Mouse (Mus musculus): Measurements from ENCODE around the gene Plagl2. TPM values are rescaled to one million over a fixed set of nuclear protein-coding genes. Genes with fewer than 3 reads are reported as not detected.

Gene Plagl2
- polyA plus RNA-seq, 1 experiment = 15.3 TPM

GRCm38 (mm10) chr2:153239021-153239859 is 2.0 kb downstream of the Plagl2 start:
- TF ChIP-seq POLR2A (IDR thresholded peaks at IDR 0.05; ENCODE audit: low read depth, low read length) = no peak
- TF ChIP-seq CTCF (IDR thresholded peaks at IDR 0.05; ENCODE audit: borderline replicate concordance, insufficient read depth, low read length) = no peak
- H3K4me1 ChIP-seq (ENCODE audit: control insufficient read depth, insufficient read depth, low read length) = peaks cover 15% of the 10 kb centered on the region
- peak overlapping the region; percentile 89 for H3K4me3 ChIP-seq (ENCODE audit: insufficient read depth, low read length)
- H3K27ac ChIP-seq (ENCODE audit: insufficient read depth, low read length) = no peak overlapping the region

GRCm38 (mm10) chr2:153238406-153238805 is 2.8 kb downstream of the Plagl2 start:
- TF ChIP-seq POLR2A (IDR thresholded peaks at IDR 0.05; ENCODE audit: low read depth, low read length) = no peak
- no peak for TF ChIP-seq CTCF (IDR thresholded peaks at IDR 0.05; ENCODE audit: borderline replicate concordance, insufficient read depth, low read length)
- no peak overlapping the region for H3K4me3 ChIP-seq (ENCODE audit: insufficient read depth, low read length)
- H3K4me1 ChIP-seq (ENCODE audit: control insufficient read depth, insufficient read depth, low read length) = peaks cover 15% of the 10 kb centered on the region
- no peak overlapping the region for H3K27ac ChIP-seq (ENCODE audit: insufficient read depth, low read length)

- TF ChIP-seq POLR2A (IDR thresholded peaks at IDR 0.05; ENCODE audit: low read depth, low read length) = no peak
- no peak for TF ChIP-seq CTCF (IDR thresholded peaks at IDR 0.05; ENCODE audit: borderline replicate concordance, insufficient read depth, low read length)
Observed at GRCm38 (mm10) chr2:153237891-153238290, 3.3 kb downstream of the Plagl2 start.

GRCm38 (mm10) chr2:153237193-153237592 is 4.0 kb downstream of the Plagl2 start:
- H3K4me3 ChIP-seq (ENCODE audit: insufficient read depth, low read length) = no peak overlapping the region
- no peak overlapping the region for H3K27ac ChIP-seq (ENCODE audit: insufficient read depth, low read length)
- peaks cover 15% of the 10 kb centered on the region for H3K4me1 ChIP-seq (ENCODE audit: control insufficient read depth, insufficient read depth, low read length)
- TF ChIP-seq CTCF (IDR thresholded peaks at IDR 0.05; ENCODE audit: borderline replicate concordance, insufficient read depth, low read length) (no peak), POLR2A (IDR thresholded peaks at IDR 0.05; ENCODE audit: low read depth, low read length) (no peak)

More at GRCm38 (mm10) chr2:153237891-153238290, 3.3 kb downstream of the Plagl2 start:
- H3K27ac ChIP-seq (ENCODE audit: insufficient read depth, low read length) = no peak overlapping the region
- no peak overlapping the region for H3K4me3 ChIP-seq (ENCODE audit: insufficient read depth, low read length)
- peaks cover 15% of the 10 kb centered on the region for H3K4me1 ChIP-seq (ENCODE audit: control insufficient read depth, insufficient read depth, low read length)

- TF ChIP-seq POLR2A (IDR thresholded peaks at IDR 0.05; ENCODE audit: low read depth, low read length) = no peak
- no peak for TF ChIP-seq CTCF (IDR thresholded peaks at IDR 0.05; ENCODE audit: borderline replicate concordance, insufficient read depth, low read length)
- no peaks in the 10 kb centered on the region for H3K4me1 ChIP-seq (ENCODE audit: control insufficient read depth, insufficient read depth, low read length)
- no peak overlapping the region for H3K27ac ChIP-seq (ENCODE audit: insufficient read depth, low read length)
- H3K4me3 ChIP-seq (ENCODE audit: insufficient read depth, low read length) = no peak overlapping the region
Observed at GRCm38 (mm10) chr2:153228523-153228922, 12.7 kb downstream of the Plagl2 start.

GRCm38 (mm10) chr2:153227959-153228358 is 13.3 kb downstream of the Plagl2 start:
- no peak for TF ChIP-seq CTCF (IDR thresholded peaks at IDR 0.05; ENCODE audit: borderline replicate concordance, insufficient read depth, low read length)
- H3K4me3 ChIP-seq (ENCODE audit: insufficient read depth, low read length) = no peak overlapping the region
- H3K4me1 ChIP-seq (ENCODE audit: control insufficient read depth, insufficient read depth, low read length) = no peaks in the 10 kb centered on the region
- H3K27ac ChIP-seq (ENCODE audit: insufficient read depth, low read length) = no peak overlapping the region

GRCm38 (mm10) chr2:153225595-153225953 is 15.7 kb downstream of the Plagl2 start:
- Histone ChIP-seq H3K4me1 (ENCODE audit: control insufficient read depth, insufficient read depth, low read length) (no peaks in the 10 kb centered on the region), H3K27ac (ENCODE audit: insufficient read depth, low read length) (no peak overlapping the region), H3K4me3 (ENCODE audit: insufficient read depth, low read length) (peak overlapping the region; percentile 36)
- no peak for TF ChIP-seq POLR2A (IDR thresholded peaks at IDR 0.05; ENCODE audit: low read depth, low read length)

- no peak within 1 kb of the TSS for H3K27ac ChIP-seq (ENCODE audit: insufficient read depth, low read length)
- TF ChIP-seq CTCF (IDR thresholded peaks at IDR 0.05; ENCODE audit: borderline replicate concordance, insufficient read depth, low read length) (no peak), POLR2A (IDR thresholded peaks at IDR 0.05; ENCODE audit: low read depth, low read length) (peak; percentile 44)
- no peaks in the 10 kb centered on the region for H3K4me1 ChIP-seq (ENCODE audit: control insufficient read depth, insufficient read depth, low read length)
- H3K4me3 ChIP-seq (ENCODE audit: insufficient read depth, low read length) = peak within 1 kb of the TSS; percentile 36
Observed at GRCm38 (mm10) chr2:153224946-153225594, 16.2 kb downstream of the Plagl2 start, which contains the start of gene Tspyl3. Gene Tspyl3 (minus strand): TSS chr2:153225441.

- Histone ChIP-seq H3K4me3 (ENCODE audit: insufficient read depth, low read length) (no peak overlapping the region), H3K27ac (ENCODE audit: insufficient read depth, low read length) (no peak overlapping the region), H3K4me1 (ENCODE audit: control insufficient read depth, insufficient read depth, low read length) (no peaks in the 10 kb centered on the region)
- TF ChIP-seq CTCF (IDR thresholded peaks at IDR 0.05; ENCODE audit: borderline replicate concordance, insufficient read depth, low read length) (no peak), POLR2A (IDR thresholded peaks at IDR 0.05; ENCODE audit: low read depth, low read length) (no peak)
Observed at GRCm38 (mm10) chr2:153222566-153222965, 18.7 kb downstream of the Plagl2 start.

GRCm38 (mm10) chr2:153222130-153222529 is 19.1 kb downstream of the Plagl2 start:
- TF ChIP-seq POLR2A (IDR thresholded peaks at IDR 0.05; ENCODE audit: low read depth, low read length) (no peak), CTCF (IDR thresholded peaks at IDR 0.05; ENCODE audit: borderline replicate concordance, insufficient read depth, low read length) (no peak)
- Histone ChIP-seq H3K27ac (ENCODE audit: insufficient read depth, low read length) (no peak overlapping the region), H3K4me3 (ENCODE audit: insufficient read depth, low read length) (no peak overlapping the region), H3K4me1 (ENCODE audit: control insufficient read depth, insufficient read depth, low read length) (no peaks in the 10 kb centered on the region)

Measured in embryonic fibroblast, embryonic 13.5 days (primary cell).